Mouse (Mus musculus) heart, postnatal 14 days (tissue): Measurements from ENCODE around the gene Gpr33. TPM values are rescaled to one million over a fixed set of nuclear protein-coding genes. Genes with fewer than 3 reads are reported as not detected.

ENCODE experiments used
- DNase-seq, 2 experiments: peaks; one replicate each; pipeline ENCODE4 v3.0.0; 2021 to 2022
- intact Hi-C: fragments of 180-260 bp; cut with DNase I; formaldehyde crosslinking; loops from one replicate; pipeline ENCODE4 v1.15.1; 2025
- total RNA-seq, 2 experiments: library from RNA; stranded (reverse); gene quantifications; 2 replicates each; pipeline ENCODE4 v1.2.3; 2021

The Gpr33 gene
- total RNA-seq, 2 experiments from 2014 or later = not detected

- intact Hi-C loops = no loop called here
- no peak for DNase-seq
Observed at GRCm38 (mm10) chr12:51990629-51991028, 37.2 kb downstream of the Gpr33 start.

- intact Hi-C loops = no loop called here
- no peak for DNase-seq
Observed at GRCm38 (mm10) chr12:51988536-51988935, 39.3 kb downstream of the Gpr33 start.

GRCm38 (mm10) chr12:51985826-51986225, 42.0 kb downstream of the Gpr33 start:
- intact Hi-C loops = no loop called here
- DNase-seq = peak in 1 of 2 experiments; percentile 15

- no peak for DNase-seq
- intact Hi-C loops = no loop called here
Observed at GRCm38 (mm10) chr12:51985163-51985748, 42.6 kb downstream of the Gpr33 start.

GRCm38 (mm10) chr12:51983625-51984024, 44.2 kb downstream of the Gpr33 start:
- no peak for DNase-seq
- intact Hi-C loops = no loop called here

- peak in 1 of 2 experiments; percentile 10 for DNase-seq
Observed at GRCm38 (mm10) chr12:51976531-51976930, 51.3 kb downstream of the Gpr33 start.

GRCm38 (mm10) chr12:51974381-51974780, 53.5 kb downstream of the Gpr33 start:
- intact Hi-C loops = no loop called here
- DNase-seq = no peak

More at GRCm38 (mm10) chr12:51976531-51976930, 51.3 kb downstream of the Gpr33 start:
- intact Hi-C loops = no loop called here

Other genes with a start within 250 kb of the Gpr33 start
- 10 to 100 TPM; 85.9 to 89.6 TPM for gene Hectd1, start 198.5 kb downstream of the Gpr33 start, total RNA-seq
- 10 to 100 TPM; 18.0 to 19.8 TPM for gene Heatr5a, start 56.7 kb downstream of the Gpr33 start, total RNA-seq
- 1 to 10 TPM; 5.0 TPM for gene Dtd2, start 21.6 kb downstream of the Gpr33 start, total RNA-seq
- 1 to 10 TPM; 7.5 to 8.7 TPM for gene Nubpl, start 69.7 kb upstream of the Gpr33 start, total RNA-seq